Mouse (Mus musculus) right cerebral cortex, postnatal 25 days (tissue): Measurements from ENCODE around the gene Tsga13.
A peak's percentile ranks its signal among the peaks of the same experiment; 100 is the strongest.

ENCODE experiments used
- DNase-seq: peaks from one replicate; pipeline ENCODE4 v3.0.0; 2022

The Tsga13 gene

GRCm38 (mm10) chr6:30915473-30915872, at the start of gene Tsga13:
Gene Tsga13, minus strand, starts transcription at chr6:30915573.
- no peak for DNase-seq

- DNase-seq = no peak
These were observed 43.6 kb upstream of the Tsga13 start, which contains the start of gene Klf14 for GRCm38 (mm10) chr6:30958736-30959540. Gene Klf14, minus strand, starts transcription at chr6:30959078.

- DNase-seq = peak; percentile 14
These were observed 42.7 kb upstream of the Tsga13 start for GRCm38 (mm10) chr6:30957784-30958735.

DNA sequence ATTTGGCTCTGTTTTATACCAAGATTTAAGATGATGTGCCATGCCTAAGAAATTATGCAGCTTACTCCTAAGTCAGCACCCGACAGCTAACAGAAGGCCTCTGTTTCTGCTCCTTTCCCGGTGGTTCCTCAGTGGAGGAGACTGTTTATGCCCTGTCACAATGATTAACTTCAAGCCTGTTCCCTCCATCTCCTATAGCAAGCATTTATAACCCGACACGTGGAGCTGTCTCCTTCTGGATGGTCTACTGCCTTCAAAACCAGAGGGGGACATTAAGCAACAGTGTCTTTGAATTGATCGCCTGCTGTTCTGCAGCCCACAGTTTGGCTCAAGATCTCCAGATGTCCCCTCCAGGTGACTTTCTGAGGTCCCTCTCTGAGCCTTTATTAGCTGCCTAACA, 23.9 kb upstream of the Tsga13 start:
- DNase-seq = no peak

DNA sequence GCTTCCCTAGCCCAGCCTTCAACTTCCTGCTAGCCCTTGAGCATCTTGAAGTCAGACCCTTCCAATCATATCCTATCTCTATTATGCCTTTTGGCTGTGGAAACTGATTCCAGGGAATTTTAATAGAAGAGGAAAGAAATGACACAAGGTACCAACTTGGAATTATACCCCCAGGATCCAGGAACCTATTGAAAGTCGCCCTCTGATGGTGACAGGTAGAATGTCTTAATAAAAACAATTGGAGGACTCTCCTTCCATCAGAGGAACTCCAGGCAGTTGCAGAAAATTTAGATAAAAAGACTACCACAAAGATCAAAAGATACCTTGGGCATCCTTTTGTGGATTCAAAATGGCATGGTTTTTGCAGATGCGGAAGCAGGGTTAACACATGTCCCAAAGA, 7.4 kb upstream of the Tsga13 start:
- no peak for DNase-seq

- no peak for DNase-seq
These were observed 6.5 kb upstream of the Tsga13 start for GRCm38 (mm10) chr6:30921826-30922225.

GRCm38 (mm10) chr6:30920834-30921675, 5.7 kb upstream of the Tsga13 start:
- DNase-seq = peak; percentile 61

GRCm38 (mm10) chr6:30907970-30908369, 7.4 kb downstream of the Tsga13 start:
- DNase-seq = peak; percentile 74

DNA sequence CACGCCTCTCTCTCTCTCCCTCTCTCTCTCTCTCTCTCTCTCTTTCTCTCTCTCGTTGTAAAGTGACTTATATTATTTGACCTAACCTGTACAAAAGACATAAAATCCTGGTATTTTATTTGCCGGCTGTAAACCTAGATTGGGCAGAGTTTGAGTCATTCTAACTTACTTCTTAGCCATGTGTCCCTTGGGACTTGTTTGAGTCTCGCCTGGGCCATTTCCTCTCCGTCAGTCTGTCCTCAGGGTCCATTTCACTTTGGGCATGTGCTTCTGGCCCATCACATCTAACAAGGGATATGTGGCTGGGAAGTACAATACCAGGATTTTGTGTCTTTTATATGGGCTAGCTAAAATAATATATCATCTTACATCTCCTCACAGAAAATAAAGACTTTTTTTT, 10.5 kb downstream of the Tsga13 start:
- DNase-seq = no peak

- DNase-seq = no peak
These were observed 11.3 kb downstream of the Tsga13 start for GRCm38 (mm10) chr6:30904033-30904432.

GRCm38 (mm10) chr6:30897520-30897919, 17.9 kb downstream of the Tsga13 start:
- DNase-seq = no peak

DNA sequence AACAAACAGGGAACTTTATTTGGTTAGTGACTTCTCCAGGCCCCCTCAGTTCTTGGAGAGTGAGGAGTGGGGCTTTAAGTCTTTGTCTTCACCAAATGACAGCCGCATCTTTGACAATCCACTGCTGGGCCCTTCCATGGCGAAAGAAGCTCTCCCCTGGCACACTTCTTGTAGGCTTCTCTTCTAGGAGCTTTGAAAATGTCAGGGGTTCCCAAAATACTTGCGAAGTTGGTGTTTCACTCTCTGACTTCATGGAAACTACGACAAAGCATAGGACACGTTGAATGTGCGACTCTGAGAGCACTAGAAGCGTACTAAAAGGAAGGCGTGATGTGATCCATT, 18.4 kb downstream of the Tsga13 start:
- DNase-seq = no peak

- peak; percentile 97 for DNase-seq
These were observed 19.0 kb downstream of the Tsga13 start, which contains the start of gene Copg2 for GRCm38 (mm10) chr6:30896195-30896985. Gene Copg2, minus strand, starts transcription at chr6:30896794.

DNA sequence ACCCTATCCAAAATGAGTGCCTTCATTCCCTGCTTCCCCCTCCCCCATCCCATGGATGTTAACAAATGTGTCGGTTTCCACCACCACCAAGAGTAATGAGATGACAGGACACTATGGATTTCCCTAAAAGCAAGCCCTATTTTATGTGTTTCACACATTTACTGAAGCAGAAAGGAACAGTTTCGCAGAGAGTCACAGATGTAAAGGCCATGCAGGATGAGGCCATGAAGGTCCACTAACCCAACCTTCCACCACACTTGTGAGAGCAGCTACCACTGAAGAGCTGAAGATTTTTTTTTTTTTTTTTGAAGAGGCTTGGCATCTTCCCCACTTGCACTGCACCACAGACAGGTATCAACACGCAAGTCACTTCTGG, 19.6 kb downstream of the Tsga13 start:
- no peak for DNase-seq

- DNase-seq = no peak
These were observed 22.3 kb downstream of the Tsga13 start for GRCm38 (mm10) chr6:30893081-30893480.

DNA sequence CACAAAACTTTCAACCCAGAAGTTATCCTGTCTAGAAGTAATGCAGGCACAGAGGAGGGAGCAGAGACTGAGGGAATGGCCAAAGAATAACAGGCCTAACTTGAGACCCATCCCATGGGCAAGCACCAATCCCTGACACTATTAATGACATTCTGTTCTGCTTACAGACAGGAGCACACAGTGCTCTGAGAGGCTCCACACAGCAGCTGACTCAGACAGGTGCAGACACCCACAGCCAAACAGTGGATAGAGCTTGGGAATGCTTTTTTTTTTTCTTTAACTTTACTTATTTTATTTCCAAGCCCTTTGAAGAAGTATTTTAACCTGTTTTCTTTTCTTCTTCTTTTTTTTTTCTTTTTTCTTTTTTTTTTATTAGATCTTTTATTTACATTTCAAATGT, 23.6 kb downstream of the Tsga13 start:
- DNase-seq = no peak

- no peak for DNase-seq
These were observed 30.5 kb downstream of the Tsga13 start for GRCm38 (mm10) chr6:30884856-30885255.

DNA sequence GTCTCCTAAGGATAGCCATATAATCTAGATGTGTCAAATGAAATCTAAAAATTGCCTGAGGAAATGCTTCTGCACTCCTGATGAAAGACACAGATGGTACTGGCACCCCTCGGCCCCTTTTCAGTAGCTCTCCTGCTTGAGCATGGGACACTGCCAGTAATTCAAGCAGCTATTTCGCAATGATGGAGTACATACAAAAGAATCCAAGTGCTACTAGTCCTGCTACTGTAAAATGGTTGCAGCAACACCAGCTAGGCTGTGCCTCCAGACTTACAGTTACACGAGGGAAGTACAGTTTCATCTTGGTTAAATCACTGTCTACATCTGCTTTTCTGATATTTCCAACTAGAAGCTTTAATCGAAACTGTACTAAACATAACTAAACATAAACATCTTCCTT, 31.9 kb downstream of the Tsga13 start:
- DNase-seq = no peak

GRCm38 (mm10) chr6:30876661-30877060, 38.7 kb downstream of the Tsga13 start:
- no peak for DNase-seq

- DNase-seq = no peak
These were observed 48.9 kb downstream of the Tsga13 start for GRCm38 (mm10) chr6:30866501-30866900.

DNA sequence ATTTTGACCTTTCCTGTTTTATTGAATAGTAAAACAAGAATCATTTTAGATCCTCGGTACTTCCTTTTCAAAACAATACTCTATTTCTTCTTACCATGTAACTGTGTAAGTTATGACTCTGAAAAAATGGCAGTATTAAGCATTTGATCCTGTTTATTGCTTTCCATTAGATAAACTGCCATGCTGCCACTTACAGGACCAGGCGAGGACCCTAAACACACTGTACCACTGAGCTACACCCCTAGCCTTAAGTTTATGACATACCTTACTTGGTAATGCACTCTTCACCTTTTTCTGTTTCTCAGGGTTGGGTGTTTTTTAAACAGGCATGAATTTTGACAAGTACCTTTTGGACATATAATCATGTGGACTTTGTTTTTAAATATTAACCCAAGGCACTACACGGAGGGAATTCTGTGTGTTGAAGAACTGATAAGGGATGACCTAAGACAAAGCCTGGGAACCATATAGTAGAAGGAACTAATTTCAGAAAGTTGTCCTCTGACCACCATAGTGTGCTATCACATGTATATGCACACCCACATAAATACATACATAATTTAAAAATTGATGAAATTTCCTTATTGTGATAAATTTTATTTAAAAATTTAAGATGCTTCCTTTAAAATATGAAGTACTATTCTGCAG, 50.2 kb downstream of the Tsga13 start:
- DNase-seq = no peak

DNA sequence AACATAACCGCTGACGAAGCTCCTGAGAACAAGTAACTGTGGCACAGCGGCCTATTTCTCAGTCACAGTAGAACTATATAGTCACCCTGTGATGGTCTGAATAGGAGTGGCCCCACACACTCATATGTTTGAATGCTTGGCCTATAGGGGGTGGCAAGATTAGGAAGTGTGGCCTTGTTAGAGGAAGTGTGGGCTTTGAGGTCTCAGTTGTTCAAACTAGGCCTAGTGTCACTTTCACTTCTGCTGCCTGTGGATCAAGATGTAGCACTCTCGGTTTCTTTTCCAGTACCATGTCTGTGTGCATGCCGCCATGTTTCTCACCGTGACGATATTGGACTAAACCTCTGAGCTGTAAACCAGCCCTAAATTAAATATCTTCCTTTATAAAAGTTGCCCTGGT, 59.4 kb downstream of the Tsga13 start:
- DNase-seq = no peak
